Mouse (Mus musculus) right cerebral cortex, postnatal 14 days (tissue): Measurements from ENCODE around the gene Ankdd1a.

ENCODE experiments used
- DNase-seq: peaks from one replicate; pipeline ENCODE4 v3.0.0; 2022

Ankdd1a gene

DNA sequence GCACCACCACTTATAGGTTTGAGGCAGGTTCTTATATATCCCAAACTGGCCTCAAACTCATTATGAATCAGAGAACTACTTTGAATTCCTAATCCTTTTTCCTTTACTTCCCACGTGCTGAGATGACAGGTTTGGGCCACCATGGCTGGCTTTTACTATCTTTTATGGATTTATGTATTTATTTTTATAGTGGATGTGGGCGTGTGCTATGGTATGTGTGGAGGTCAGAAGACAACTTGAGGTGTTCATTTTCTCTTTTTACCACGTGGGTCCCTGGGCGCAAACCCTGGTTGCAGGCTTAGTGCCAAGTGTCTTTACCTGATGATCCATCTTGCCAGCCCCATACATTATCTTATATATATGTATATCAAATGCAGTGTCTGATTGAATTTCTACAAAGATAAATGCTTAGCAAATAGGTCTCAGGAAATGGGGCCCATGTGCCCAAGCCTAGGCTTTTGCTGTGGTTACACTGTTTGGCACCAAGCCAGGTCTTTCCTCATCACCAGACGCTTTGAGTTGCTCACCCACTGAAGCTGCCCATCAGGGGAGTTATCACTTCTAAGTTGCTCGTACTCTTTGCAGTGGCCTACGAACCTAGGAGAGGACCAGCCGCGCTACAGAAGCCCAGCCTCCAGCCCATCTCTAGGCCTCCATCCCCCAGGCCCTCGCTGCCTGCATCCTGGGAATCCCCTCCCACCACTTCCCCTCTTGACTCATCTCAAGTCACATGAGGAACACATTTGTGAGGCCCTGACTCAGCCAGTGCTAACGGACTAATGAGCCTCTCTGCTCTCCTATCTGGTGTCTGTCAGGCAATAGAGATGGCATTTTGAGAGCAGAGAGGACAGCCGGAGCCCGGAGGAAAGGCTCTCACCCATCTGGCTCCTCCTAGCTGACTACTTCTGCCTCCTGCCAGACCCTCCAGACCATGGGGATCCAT is 21.4 kb upstream of the Ankdd1a start:
- no peak for DNase-seq

DNA sequence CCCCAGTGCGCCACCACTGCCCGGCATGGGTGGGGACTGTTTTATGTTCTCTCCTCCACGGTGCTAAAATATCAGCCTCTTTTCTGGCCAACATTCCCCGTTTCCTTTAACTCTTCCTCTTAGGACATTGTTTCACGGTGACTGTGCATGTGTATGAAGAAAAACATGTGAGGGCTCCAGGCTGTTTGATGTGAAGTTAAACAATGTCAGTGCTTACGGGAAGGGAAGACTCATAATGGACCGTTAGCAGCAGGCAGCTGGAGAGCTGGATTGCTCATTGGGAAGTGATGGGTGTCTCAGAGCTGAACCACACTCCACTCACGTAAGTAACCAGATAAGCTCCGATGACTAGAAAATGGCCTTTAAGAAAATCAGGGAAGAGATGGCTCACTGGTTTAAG is 19.7 kb upstream of the Ankdd1a start:
- no peak for DNase-seq

DNA sequence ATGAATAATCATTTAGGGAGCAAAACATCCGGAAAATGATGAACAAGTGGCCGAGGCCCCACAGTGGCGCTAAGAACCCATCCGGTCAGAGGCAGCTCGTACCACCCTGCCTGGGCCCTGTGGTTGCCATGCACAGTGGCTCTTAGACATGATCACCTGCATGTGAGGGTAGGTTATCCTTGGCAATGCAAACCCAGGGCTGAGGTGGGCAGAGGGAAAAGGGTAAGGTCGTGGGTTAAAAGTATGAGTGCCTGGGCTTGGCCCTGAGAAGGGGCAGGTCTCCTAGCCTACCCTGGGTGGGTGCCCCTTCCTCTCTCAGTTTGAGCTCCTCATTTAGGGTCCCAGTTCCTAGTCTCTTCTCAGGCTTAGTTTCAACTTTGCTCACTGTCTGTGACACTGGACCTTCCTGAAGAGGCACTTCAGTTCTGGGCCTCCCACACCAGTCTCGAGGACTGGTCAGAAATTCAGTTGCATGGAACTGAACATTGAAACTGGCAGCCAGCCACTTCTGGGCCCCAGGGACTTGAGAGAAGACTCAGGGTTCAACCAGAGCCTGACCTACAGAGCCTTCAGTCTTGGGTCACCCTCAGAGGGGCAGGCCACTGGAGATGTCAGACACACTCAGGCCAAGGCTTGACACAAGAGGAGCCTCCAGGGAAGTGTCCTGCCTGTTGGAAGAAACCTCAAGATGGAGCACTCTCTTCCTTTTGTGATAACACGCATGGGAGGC is 18.1 kb upstream of the Ankdd1a start:
- no peak for DNase-seq

DNA sequence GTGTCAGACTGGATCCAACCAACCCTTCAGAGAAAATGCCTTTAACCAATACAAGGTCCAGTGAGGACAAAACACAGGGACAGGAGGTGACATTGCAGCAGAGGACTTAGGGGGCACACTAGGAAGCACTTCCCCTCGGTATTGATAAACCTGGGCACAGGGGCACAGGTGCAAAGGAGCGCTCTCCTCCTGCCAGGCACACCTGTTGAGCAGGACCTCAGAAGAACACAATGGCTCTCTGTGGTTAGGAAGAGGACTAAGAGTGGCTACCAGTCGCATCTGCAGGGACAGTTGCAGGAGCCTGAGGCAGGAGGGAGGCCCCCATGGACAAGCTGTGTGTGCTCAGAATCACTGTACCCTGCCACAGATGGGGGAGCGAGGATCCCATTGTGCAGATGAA is 16.5 kb upstream of the Ankdd1a start:
- DNase-seq, result no peak

DNA sequence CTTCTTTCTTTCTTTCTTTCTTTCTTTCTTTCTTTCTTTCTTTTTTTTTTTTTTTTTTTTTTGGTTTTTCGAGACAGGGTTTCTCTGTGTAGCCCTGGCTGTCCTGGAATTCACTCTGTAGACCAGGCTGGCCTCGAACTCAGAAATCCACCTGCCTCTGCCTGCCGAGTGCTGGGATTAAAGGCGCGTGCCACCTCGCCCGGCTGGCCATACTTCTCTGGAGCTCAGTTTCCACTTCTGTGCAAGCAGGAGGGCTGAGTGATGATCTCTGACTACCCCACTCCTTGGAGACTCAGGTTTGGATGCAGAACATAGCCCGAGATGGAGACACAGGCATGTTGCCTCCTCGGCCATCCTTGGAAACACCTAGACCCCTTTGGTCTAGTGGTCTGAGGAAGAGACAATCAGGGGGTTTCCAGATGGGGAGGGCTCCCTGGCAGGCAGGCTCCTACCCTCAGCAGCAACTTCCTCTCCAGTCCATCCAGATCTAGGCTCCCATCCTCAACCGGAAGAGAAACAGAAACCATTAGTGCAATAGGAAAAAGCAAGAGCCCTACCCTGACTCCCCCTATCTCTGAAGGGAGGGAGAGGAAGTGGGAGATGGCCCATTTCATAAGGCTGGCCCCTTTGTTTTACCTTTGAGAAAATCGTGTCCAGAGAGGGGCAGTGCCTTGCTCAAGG is 15.9 kb upstream of the Ankdd1a start:
- no peak for DNase-seq

DNA sequence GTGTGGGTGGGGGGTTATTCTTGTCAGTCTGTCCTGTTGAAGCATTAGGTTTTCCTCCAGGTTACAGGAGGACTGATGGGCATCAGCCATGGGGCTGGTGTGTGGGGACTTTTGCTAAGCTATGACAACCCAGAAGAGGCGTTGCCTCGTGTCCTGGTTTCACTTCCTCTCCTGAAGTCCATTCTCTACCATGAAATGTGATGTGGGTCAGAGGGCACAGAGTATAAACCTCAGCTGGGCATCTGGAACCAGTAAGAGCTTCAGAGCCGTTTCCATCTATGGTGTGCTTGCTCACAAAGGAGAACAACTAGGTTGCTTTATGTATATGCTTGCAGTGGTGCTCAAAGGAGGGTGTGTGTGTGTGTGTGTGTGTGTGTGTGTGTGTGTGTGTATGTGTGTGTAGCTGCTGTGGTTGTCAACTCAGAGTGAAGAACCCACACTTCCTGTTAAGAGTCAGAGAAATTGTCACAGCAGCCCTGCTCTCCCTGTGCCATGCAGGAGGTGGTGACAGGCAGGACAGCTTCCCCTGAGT is 15.3 kb upstream of the Ankdd1a start:
- DNase-seq, result no peak

DNA sequence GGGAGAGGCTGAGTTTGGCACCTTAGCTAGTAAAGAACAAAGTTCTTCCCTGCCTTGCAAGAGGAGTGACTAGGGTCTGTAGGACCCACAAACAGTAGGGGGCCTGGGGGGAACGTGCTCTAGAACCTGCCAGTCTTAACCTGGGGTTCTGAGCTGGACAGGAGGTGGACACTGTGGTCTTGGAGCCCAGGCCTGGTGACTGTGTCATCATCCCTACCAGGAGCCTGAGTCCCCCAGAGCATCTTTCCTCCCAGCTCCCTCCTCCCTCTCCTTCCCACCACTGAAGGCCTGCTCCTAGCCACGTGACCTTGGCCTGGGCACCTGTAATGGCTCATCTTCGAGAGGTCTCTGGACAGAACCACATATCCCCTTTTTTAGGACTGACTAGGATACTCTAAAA is 14.1 kb upstream of the Ankdd1a start:
- DNase-seq, result no peak

DNA sequence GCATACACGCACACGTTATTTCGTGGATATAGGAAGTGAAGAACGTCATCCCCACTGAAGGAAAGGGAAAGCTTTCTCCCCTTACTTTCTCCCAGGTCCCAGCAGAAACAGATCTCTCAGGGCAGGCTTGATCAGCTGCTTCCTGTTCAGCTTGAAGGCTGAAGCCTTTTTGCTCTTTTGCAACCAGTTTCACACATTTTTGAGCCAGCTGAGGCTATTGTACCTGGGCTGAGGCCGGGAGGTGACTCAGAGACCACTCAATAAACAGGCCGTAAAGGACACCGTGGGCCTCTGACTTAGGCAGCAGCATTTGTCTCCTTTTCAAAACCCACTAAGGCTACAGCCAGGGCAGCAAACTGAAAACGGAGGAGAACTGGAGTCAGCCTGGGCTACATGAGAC is 13.0 kb upstream of the Ankdd1a start:
- DNase-seq, result no peak

DNA sequence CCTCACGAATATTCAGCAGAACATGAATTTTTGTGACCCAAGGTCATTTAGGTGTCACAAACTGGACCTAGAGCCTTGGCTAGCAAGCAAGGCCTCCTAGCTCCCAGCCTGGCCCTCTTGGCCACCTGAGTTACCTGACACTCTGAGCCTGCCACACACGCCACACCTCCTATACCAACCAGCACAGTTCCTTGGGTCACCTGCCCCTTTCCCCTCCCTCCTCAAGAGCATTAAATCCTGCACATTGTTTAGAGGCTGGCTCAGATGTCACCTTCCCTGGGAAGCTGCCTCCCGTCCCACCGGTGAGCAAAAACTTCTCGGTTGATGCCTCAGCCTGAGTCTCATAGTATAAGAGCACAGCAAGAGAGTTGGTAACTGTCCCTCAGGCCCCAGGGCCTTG is 11.3 kb upstream of the Ankdd1a start:
- no peak for DNase-seq

DNA sequence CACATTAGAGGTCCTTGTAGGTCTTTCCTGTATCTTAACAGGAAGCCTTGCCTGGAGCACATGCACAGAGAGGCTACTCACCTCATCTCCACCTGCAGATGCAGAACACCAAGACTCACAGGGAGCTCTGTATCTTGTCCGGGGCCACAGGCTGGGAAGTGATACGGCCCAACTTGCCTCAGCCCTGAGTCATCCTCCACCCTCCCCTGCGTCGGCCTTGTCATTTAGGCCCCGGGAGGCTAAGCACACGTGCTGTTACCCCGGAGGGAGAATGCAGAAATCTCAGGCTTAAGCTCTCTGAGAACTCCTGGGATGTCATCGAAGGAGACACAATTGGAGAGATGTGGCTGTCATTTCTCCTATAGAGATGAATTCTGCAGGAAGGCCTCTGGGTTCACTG is 9.7 kb upstream of the Ankdd1a start:
- no peak for DNase-seq

DNA sequence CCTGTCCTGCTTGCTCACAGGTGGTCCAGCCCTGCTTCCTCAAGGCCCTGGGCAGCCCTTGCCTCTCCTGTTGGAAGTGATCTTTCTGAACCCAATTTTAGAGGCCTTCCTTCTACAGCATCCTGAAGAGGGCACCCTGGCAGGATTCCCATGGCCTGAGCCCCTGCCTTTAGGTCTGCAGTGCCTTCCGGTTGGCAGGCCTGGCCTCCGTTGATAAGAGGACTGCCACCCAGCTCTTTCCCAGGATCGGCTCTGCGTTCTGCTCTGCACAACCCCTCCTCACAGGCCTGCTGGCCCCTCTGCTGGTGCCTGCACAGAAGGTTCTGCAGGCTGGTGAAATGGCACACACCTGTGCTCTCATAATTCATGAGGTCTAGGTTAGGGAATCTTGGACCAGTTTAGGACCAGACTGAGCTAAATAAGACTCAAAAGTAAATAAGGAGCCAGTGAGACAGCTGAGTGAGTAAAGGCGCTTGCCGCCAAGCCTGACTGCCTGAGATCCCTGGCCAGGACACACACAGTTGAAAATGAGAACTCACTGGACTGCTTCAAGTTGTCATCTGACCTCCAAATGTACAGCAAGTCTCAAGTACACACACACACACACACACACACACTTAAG is 8.5 kb upstream of the Ankdd1a start:
- no peak for DNase-seq

DNA sequence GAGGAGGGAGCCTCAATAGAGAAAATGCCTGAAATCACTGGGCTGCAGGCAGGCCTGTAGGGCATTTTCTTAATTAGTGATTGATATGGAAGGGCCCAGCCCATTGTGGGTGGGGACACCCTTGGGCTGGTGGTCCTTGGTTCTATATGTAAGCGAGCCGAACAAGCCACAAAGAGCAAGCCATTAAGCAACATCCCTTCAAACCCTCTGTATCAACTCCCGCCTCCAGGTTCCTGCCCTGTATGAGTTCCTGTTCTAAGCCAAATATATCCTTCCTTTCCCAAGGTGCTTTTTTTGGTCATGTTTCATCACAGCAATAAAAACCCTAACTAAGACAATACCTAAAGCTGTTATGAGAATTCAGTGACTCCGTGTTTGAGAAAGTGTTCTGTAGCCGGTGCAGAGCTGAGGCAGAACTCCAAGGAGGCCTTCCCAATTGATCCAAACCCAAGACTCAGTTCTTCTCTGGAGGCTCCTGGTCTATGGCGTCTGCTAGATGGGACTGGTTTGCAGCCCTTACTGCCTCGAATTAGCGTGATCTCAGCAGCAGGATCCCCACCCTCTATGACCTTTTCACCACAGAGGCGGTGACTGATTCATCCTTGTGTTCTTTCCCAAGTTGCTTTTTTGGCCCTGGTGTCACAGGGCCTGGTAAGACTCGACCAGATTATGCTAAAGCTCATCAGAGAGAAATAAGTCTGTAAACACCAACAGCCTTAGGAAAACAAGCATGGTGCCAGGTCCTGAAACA is 5.6 kb upstream of the Ankdd1a start:
- DNase-seq, result no peak

DNA sequence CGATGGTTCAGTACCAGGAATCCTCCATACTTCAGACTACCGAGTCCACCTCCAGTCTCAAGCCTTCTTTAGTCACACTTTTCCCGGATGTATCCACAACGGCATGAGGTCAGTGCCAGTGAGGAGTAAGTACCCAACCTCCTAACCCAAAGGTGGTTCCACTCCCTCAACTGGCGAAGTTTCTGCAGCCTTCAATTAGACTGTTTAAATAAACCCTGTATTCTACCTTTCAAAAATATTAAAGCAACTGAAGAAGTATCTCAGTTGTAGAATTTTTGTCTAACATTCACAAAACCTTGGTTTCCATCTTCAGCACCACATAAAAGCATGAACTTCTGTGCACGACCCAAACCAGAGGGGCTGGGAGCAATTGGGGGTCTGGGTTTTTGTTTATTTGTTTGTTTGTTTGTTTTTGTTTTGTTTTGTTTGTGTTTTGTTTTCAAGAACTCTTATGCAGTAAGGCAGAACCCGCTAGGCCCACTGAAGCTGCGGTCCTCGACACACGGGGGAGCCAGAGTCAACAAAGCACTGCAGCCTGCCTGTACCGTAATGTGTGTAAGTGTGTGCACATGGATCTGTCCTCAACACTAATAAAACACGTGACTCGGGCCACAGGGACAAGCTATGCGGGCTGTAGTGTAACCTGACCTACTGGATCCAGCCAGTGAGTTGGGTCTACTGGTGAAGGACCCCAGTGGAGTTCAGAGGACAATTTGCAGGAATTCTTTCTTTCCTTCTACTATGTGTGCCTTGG is 3.8 kb upstream of the Ankdd1a start:
- peak; percentile 76 for DNase-seq

DNA sequence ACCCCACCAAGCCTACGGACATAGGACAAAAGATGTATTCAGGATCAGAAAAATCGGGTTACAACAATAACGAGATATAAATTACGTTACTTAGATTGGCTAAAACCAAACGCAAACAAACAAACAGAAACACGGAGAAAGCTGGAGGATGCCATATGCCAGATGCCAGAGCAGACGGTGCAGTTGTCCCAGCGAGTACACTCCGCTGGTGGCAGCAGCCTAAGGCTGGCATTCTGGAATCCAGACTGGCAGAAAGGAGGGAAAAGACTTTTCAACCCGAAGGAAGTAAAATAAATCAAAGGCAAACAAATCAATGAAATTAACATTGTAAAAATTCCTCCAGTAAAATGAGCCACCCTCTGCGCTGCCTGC is 498 bp upstream of the Ankdd1a start:
- DNase-seq, result no peak

DNA sequence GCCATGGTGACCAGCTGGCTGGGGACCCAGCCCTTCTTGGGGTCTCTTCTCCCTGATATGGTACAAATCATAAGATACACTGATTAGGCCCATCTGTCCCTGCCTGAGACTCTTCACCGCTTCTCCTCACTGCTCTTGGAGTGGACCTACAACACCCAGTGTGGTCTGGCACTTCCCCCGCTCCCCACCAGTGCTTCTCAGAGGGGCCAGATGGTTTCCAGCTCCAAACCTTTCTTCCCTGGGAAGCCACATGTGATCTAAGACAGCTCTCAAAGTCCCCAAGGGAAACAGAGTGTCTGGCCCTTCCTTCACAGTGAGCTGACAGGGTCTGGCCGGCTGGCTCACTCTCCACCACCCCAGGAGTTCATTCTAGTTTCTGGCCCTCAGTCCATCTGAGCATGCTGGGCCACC is 5.1 kb downstream of the Ankdd1a start:
- DNase-seq, result no peak

DNA sequence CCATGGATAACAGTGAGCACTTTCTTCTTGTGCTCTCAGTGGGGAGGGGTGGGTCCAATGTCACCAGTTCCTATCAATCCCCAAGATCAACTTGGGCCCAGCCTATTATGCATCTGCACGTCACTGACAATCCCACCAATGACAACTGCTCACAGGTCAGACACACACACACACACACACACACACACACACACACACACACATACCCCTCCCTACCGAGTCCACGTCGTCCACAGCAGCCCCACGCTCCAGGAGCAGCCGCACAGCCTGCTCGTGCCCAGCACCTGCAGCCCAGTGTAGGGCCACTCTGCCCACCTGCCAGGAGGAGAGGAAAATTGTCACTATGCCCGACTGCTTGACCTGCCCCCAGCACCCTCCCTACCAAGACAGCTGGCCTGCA is 5.6 kb downstream of the Ankdd1a start:
- DNase-seq, result no peak

DNA sequence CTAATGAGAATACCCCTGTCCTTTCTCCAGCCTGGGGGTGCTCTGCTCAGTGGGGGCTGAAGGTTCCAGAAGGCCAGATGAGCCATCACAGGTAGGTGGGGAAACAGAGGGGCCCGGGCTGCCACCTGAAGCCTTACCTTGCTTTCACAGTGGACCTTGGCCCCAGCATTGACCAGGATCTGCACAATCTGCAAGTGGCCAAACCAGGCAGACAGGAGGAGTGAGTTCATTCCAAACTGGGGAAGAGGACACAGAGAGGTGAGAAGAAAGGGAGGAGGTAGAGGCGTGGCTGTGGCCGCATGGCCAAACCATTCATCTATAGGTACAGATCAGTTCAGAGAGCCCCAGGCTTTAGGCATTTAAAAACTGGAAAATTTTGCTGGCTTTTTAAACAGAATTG is 7.5 kb downstream of the Ankdd1a start:
- DNase-seq, result no peak

DNA sequence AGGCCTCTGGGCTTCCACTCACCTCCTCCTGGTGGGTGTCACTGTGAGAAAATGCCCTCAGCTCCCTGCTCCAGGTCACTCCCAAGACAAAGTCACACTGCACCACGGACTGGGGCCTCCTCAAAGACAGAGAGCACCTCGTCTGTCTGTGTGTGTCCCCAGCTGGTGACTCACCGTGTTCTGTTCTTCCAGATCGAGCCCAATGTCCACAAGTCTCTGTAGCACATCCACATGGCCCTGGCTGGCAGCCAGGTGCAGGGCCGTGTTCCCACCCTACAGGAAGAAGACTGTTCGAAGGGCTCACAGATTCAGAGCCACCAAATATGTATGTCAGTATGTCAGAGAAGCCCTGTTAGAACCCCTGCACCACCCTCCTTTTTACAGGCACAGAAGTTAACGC is 11.5 kb downstream of the Ankdd1a start:
- DNase-seq, result no peak

DNA sequence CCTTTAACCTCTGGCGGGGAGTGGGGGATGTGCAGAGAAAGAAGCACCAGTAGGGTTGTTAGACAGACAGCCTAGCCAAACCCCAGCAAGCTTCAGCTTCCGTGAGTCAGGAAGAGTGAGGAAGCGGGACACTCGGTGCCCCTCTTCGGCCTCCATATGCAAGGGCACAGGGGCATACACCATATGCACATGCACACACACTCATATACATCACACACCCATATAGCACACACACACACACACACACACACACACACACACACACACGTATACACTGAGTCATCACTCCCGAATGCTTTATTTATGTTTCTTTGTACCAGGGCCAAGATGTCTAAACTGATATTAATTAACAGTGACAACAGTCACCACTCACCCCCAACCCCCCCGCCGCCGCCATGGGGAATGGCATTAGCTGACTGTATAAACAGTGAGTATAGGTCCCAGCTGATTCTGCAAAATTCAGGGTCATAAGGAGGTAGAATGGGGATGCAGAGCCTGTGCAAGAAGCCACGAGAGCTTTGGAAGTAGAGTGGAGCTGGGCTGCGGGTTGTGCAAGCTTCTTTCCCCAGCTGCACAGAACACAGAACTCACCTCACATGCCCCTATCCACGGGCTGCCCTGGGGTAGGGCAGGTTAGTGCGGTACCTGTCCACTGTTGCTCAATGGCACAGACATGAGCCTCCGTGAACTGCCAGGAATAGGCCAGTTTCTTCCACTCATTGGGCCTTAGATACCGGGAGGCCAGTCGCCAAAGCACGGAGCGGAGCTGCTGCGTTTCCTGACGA is 17.1 kb downstream of the Ankdd1a start:
- DNase-seq, result no peak

DNA sequence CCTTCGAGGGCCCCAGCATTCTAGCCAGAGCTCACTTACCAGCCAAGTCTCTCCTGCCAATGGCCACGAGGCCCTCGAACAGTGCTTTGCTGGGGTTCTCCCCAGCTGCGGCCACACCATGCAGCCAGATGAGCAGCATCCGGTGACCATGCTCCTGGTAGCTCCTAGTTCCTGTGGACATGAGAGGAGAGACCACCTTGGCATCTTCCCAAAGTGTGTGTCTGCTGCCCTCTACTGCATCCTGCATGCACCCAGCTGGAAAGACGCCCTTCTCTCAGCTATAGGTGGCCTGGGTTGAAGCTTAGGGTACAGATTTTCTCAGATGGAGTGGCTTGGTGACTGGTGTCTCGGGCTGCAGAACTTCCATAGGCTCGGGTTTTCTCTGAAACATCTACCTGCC is 17.8 kb downstream of the Ankdd1a start:
- DNase-seq, result no peak

DNA sequence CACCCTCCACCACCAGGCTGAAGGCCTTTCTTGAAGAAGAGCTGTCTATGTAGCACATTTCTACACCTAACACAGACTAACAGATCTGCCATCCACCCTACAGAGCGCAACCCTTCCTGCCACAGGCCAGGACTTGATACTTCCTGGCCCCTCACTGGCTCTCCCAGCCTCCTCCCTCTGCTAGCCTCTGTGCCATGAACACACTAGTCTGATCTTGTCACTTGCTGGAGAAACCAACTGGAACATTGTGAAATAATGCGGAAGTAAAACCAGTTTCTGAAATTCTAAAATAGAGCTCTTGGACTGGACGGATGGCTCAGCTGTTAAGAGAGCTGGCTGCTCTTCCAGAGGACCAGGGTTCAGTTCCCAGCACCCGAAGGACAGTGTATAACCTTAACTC is 27.1 kb downstream of the Ankdd1a start:
- DNase-seq, result no peak
